Mouse (Mus musculus) thymus, adult 2 months (tissue): ENCODE measurements around the gene Cdh22.

Experiments
- CTCF ChIP-seq: fragments of 200-500 bp; IDR thresholded peaks from 2 replicates; pipeline ENCODE4 v1.5.1; 2012; ENCODE audit warnings: mild to moderate bottlenecking, control low read depth, low read length, moderate library complexity, borderline replicate concordance; ENCODE audit not compliant: control insufficient read depth, poor library complexity, insufficient read depth; ENCODE audit errors: extremely low read depth
- POLR2A ChIP-seq: fragments of 200-500 bp; IDR thresholded peaks from 2 replicates; pipeline ENCODE4 v1.6.1; 2012; ENCODE audit warnings: mild to moderate bottlenecking, low read length, control low read depth, moderate library complexity; ENCODE audit not compliant: control insufficient read depth, poor library complexity, insufficient read depth; ENCODE audit errors: extremely low read depth

DNA sequence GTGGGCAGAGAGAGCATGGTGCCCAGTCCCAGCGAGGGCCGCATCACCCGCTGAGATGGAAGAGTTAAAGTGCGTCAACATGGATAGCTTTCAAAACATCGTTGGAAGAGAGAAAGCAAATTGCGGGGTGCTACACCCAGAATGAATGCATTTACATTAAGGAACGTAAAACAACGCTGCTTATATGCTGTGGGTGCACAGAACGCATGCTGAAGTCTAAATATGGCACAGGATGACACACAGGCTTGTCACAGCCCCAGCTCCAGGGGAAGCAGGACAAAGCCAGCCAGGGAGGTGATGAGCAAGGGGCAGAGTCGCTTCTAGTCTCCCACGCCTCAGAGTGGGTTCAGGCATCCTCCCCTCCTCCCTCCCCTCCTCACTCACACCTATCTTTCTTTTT lies 27.0 kb downstream of the Cdh22 start:
- TF ChIP-seq CTCF (no peak), POLR2A (no peak)
